ENCODE assay signal across 13 mouse cellular contexts in the genomic region with DNA sequence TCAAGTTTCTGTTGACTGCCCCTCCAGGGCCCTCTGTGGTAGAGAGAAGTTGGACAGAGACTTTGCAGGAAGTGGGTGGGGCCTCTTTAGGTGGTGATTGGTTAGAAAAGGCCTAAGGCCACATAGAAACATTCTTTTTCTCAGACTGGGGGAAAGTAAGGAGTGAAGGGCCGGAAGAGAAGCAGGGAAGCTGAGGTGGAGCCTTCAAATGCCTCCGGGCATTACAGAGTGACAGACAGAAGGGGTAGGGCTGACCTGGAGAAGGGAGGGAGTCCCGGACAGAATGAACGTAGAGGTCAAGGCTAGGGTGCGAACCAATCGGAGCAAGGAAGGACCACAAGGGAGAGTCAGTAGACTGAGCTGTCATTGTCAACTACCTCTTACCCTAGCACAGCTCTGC.
"Had no signal": no experiment of that assay in that cellular context is flagged by ENCODE, and none has a peak within 500 bp of the region (broad histone marks: within the 10 kb centered on the region; RNA-seq: fewer than 3 reads in every experiment).

No protein-coding gene starts in this region.

- H3K9me3 ChIP-seq: midbrain, embryonic 10.5 days; midbrain, embryonic 12.5 days; midbrain, embryonic 15.5 days; neural tube, embryonic 12.5 days; stomach, embryonic 15.5 days had no signal

- H3K27me3 ChIP-seq: midbrain, embryonic 15.5 days; neural tube, embryonic 12.5 days; stomach, embryonic 15.5 days had no signal

- H3K4me1 ChIP-seq: midbrain, embryonic 10.5 days; midbrain, embryonic 12.5 days; midbrain, embryonic 15.5 days; neural tube, embryonic 12.5 days had no signal

- ATAC-seq: midbrain, embryonic 15.5 days had no signal

- H3K4me2 ChIP-seq: lung, embryonic 14.5 days; midbrain, embryonic 12.5 days; midbrain, embryonic 15.5 days; neural tube, embryonic 12.5 days; stomach, embryonic 15.5 days had no signal

- H3K36me3 ChIP-seq: midbrain, embryonic 10.5 days; midbrain, embryonic 12.5 days; midbrain, embryonic 15.5 days; neural tube, embryonic 12.5 days; stomach, embryonic 15.5 days had no signal

- H3K4me3 ChIP-seq: midbrain, embryonic 10.5 days; midbrain, embryonic 12.5 days; midbrain, embryonic 15.5 days; neural tube, embryonic 12.5 days; stomach, embryonic 15.5 days had no signal

- DNase-seq: lung, adult 18-20 months; lung, embryonic 14.5 days; lung, postnatal 10 days; lung, postnatal 4 days; right cerebral cortex, postnatal 14 days; thymus, adult 18-20 months; thymus, postnatal 14 days; thymus, postnatal 36 days had no signal

- H3K9ac ChIP-seq: lung, embryonic 14.5 days; midbrain, embryonic 12.5 days; midbrain, embryonic 15.5 days; neural tube, embryonic 12.5 days; stomach, embryonic 15.5 days had no signal

- H3K27ac ChIP-seq: midbrain, embryonic 10.5 days; midbrain, embryonic 12.5 days; midbrain, embryonic 15.5 days; neural tube, embryonic 12.5 days; stomach, embryonic 15.5 days had no signal
